Mouse (Mus musculus): ENCODE measurements around the gene Gm21170. TPM values are rescaled to one million over a fixed set of nuclear protein-coding genes. Genes with fewer than 3 reads are reported as not detected.

Gene Gm21170
- polyA plus RNA-seq (2012; rRNA removed; ENCODE audit: low replicate concordance), result not detected in 2 replicates

DNA sequence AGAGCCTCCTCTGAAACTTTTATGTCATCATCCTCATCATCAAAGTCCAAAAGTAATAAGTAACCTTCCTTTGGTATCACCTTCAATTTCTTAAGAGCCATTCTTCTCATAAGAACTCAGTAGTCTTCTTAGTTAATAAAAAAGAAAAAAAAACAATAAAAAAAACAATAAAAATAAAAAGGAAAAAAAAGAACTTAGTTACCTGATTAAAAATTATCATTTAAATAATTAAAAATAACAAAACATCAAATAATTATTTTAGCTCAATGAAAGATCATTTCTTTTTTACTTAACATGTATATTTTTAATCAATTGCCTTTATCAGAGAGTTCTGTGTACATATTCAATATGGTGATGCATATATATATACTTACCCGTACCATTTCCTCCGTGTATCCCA is at the start of gene Gm21170:
TSS of gene Gm21170 (minus strand) at position 101 of the 400 bp plus-strand sequence.

Other genes starting within 250 kb of the Gm21170 start
- not detected in 2 replicates for gene Gm21256, start 240.1 kb downstream of the Gm21170 start, polyA plus RNA-seq (2012; rRNA removed; ENCODE audit: low replicate concordance)

Data from subcutaneous adipose tissue, adult 2 months (tissue).